Mouse (Mus musculus): ENCODE measurements around the gene Vstm2l. TPM values are rescaled to one million over a fixed set of nuclear protein-coding genes. Genes with fewer than 3 reads are reported as not detected.

Gene Vstm2l
- polyA plus RNA-seq, 1 experiment, result not detected

GRCm38 (mm10) chr2:157891166-157891565 is 23.3 kb upstream of the Vstm2l start:
- H3K9me3 ChIP-seq, result no peaks in the 10 kb centered on the region
- peaks cover 25% of the 10 kb centered on the region for H3K4me1 ChIP-seq
- TF ChIP-seq GATA1 (IDR thresholded peaks at IDR 0.05; ENCODE audit: borderline replicate concordance, low read length), result no peak
- no peak for TF ChIP-seq FLI1 (IDR thresholded peaks at IDR 0.05; ENCODE audit: low read length)
- no peak overlapping the region for H3K4me3 ChIP-seq (replicated peaks)
- H3K27me3 ChIP-seq (replicated peaks), result peaks cover 20% of the 10 kb centered on the region
- H3K36me3 ChIP-seq (replicated peaks; ENCODE audit: low read length), result peaks cover 57% of the 10 kb centered on the region

GRCm38 (mm10) chr2:157897131-157897530 is 17.3 kb upstream of the Vstm2l start:
- Histone ChIP-seq H3K4me1 (peaks cover 12% of the 10 kb centered on the region), H3K27me3 (replicated peaks) (peaks cover 59% of the 10 kb centered on the region), H3K9me3 (no peaks in the 10 kb centered on the region), H3K36me3 (replicated peaks; ENCODE audit: low read length) (peaks cover 2% of the 10 kb centered on the region), H3K4me3 (replicated peaks) (no peak overlapping the region)
- no peak for TF ChIP-seq FLI1 (IDR thresholded peaks at IDR 0.05; ENCODE audit: low read length)
- TF ChIP-seq GATA1 (IDR thresholded peaks at IDR 0.05; ENCODE audit: borderline replicate concordance, low read length), result no peak

GRCm38 (mm10) chr2:157913204-157913636 is 1.2 kb upstream of the Vstm2l start:
- Histone ChIP-seq H3K4me3 (replicated peaks) (no peak overlapping the region), H3K36me3 (replicated peaks; ENCODE audit: low read length) (no peaks in the 10 kb centered on the region), H3K9me3 (no peaks in the 10 kb centered on the region; the same call in 1 of the 2 replicates), H3K4me1 (peaks cover 3% of the 10 kb centered on the region; the same call in 1 of the 2 replicates), H3K27me3 (replicated peaks) (peaks cover 67% of the 10 kb centered on the region)
- TF ChIP-seq GATA1 (IDR thresholded peaks at IDR 0.05; ENCODE audit: borderline replicate concordance, low read length), result no peak
- no peak for TF ChIP-seq FLI1 (IDR thresholded peaks at IDR 0.05; ENCODE audit: low read length)

- Histone ChIP-seq H3K36me3 (replicated peaks; ENCODE audit: low read length) (no peaks in the 10 kb centered on the region), H3K4me3 (replicated peaks) (no peak overlapping the region), H3K4me1 (peaks cover 3% of the 10 kb centered on the region; the same call in 1 of the 2 replicates), H3K27me3 (replicated peaks) (peaks cover 67% of the 10 kb centered on the region), H3K9me3 (no peaks in the 10 kb centered on the region; the same call in 1 of the 2 replicates)
- no peak for TF ChIP-seq GATA1 (IDR thresholded peaks at IDR 0.05; ENCODE audit: borderline replicate concordance, low read length)
- no peak for TF ChIP-seq FLI1 (IDR thresholded peaks at IDR 0.05; ENCODE audit: low read length)
Measured at GRCm38 (mm10) chr2:157913705-157914104, 748 bp upstream of the Vstm2l start.

- Histone ChIP-seq H3K9me3 (no peaks in the 10 kb centered on the region; the same call in 1 of the 2 replicates), H3K27me3 (replicated peaks) (peaks cover 67% of the 10 kb centered on the region)
Measured at GRCm38 (mm10) chr2:157914889-157915517, 550 bp downstream of the Vstm2l start.

GRCm38 (mm10) chr2:157918529-157918928 is 4.1 kb downstream of the Vstm2l start:
- TF ChIP-seq GATA1 (IDR thresholded peaks at IDR 0.05; ENCODE audit: borderline replicate concordance, low read length) (no peak), FLI1 (IDR thresholded peaks at IDR 0.05; ENCODE audit: low read length) (no peak)
- H3K9me3 ChIP-seq, result no peaks in the 10 kb centered on the region; the same call in 1 of the 2 replicates
- no peak overlapping the region for H3K4me3 ChIP-seq (replicated peaks)
- H3K4me1 ChIP-seq, result no peaks in the 10 kb centered on the region
- H3K36me3 ChIP-seq (replicated peaks; ENCODE audit: low read length), result no peaks in the 10 kb centered on the region
- H3K27me3 ChIP-seq (replicated peaks), result peaks cover 89% of the 10 kb centered on the region

More at GRCm38 (mm10) chr2:157914889-157915517, 550 bp downstream of the Vstm2l start:
- Histone ChIP-seq H3K4me3 (replicated peaks) (no peak overlapping the region), H3K4me1 (no peaks in the 10 kb centered on the region; the same call in 1 of the 2 replicates), H3K36me3 (replicated peaks; ENCODE audit: low read length) (no peaks in the 10 kb centered on the region)
- no peak for TF ChIP-seq FLI1 (IDR thresholded peaks at IDR 0.05; ENCODE audit: low read length)
- no peak for TF ChIP-seq GATA1 (IDR thresholded peaks at IDR 0.05; ENCODE audit: borderline replicate concordance, low read length)

- Histone ChIP-seq H3K9me3 (no peaks in the 10 kb centered on the region), H3K4me3 (replicated peaks) (no peak overlapping the region), H3K36me3 (replicated peaks; ENCODE audit: low read length) (no peaks in the 10 kb centered on the region), H3K27me3 (replicated peaks) (peaks cover 90% of the 10 kb centered on the region), H3K4me1 (no peaks in the 10 kb centered on the region)
- TF ChIP-seq GATA1 (IDR thresholded peaks at IDR 0.05; ENCODE audit: borderline replicate concordance, low read length) (no peak), FLI1 (IDR thresholded peaks at IDR 0.05; ENCODE audit: low read length) (no peak)
Measured at GRCm38 (mm10) chr2:157921551-157921950, 7.1 kb downstream of the Vstm2l start.

- Histone ChIP-seq H3K36me3 (replicated peaks; ENCODE audit: low read length) (no peaks in the 10 kb centered on the region), H3K27me3 (replicated peaks) (peaks cover 91% of the 10 kb centered on the region), H3K4me1 (no peaks in the 10 kb centered on the region), H3K4me3 (replicated peaks) (no peak overlapping the region), H3K9me3 (no peaks in the 10 kb centered on the region)
- TF ChIP-seq GATA1 (IDR thresholded peaks at IDR 0.05; ENCODE audit: borderline replicate concordance, low read length), result no peak
- no peak for TF ChIP-seq FLI1 (IDR thresholded peaks at IDR 0.05; ENCODE audit: low read length)
Measured at GRCm38 (mm10) chr2:157923406-157923805, 9.0 kb downstream of the Vstm2l start.

- H3K36me3 ChIP-seq (replicated peaks; ENCODE audit: low read length), result no peaks in the 10 kb centered on the region
- no peak overlapping the region for H3K4me3 ChIP-seq (replicated peaks)
- TF ChIP-seq GATA1 (IDR thresholded peaks at IDR 0.05; ENCODE audit: borderline replicate concordance, low read length) (no peak), FLI1 (IDR thresholded peaks at IDR 0.05; ENCODE audit: low read length) (no peak)
- peaks cover 89% of the 10 kb centered on the region for H3K27me3 ChIP-seq (replicated peaks)
- no peaks in the 10 kb centered on the region for H3K4me1 ChIP-seq
- no peaks in the 10 kb centered on the region for H3K9me3 ChIP-seq
Measured at GRCm38 (mm10) chr2:157924504-157924903, 10.1 kb downstream of the Vstm2l start.

GRCm38 (mm10) chr2:157926502-157926901 is 12.0 kb downstream of the Vstm2l start:
- H3K4me1 ChIP-seq, result no peaks in the 10 kb centered on the region
- peaks cover 92% of the 10 kb centered on the region for H3K27me3 ChIP-seq (replicated peaks)
- no peak overlapping the region for H3K4me3 ChIP-seq (replicated peaks)
- no peak for TF ChIP-seq FLI1 (IDR thresholded peaks at IDR 0.05; ENCODE audit: low read length)
- no peak for TF ChIP-seq GATA1 (IDR thresholded peaks at IDR 0.05; ENCODE audit: borderline replicate concordance, low read length)
- H3K36me3 ChIP-seq (replicated peaks; ENCODE audit: low read length), result no peaks in the 10 kb centered on the region
- no peaks in the 10 kb centered on the region for H3K9me3 ChIP-seq

Data from megakaryocyte, embryonic 14.5 days (primary cell).